Mouse (Mus musculus): Measurements from ENCODE around the gene Plac1. TPM values are rescaled to one million over a fixed set of nuclear protein-coding genes. Genes with fewer than 3 reads are reported as not detected.

Gene Plac1
- total RNA-seq, 4 experiments from 2014 or later, result not detected

- DNase-seq (ENCODE audit: low spot score in 2 of 2), result no peak
These were observed 38.3 kb downstream of the Plac1 start for GRCm38 (mm10) chrX:53201616-53202015.

DNA sequence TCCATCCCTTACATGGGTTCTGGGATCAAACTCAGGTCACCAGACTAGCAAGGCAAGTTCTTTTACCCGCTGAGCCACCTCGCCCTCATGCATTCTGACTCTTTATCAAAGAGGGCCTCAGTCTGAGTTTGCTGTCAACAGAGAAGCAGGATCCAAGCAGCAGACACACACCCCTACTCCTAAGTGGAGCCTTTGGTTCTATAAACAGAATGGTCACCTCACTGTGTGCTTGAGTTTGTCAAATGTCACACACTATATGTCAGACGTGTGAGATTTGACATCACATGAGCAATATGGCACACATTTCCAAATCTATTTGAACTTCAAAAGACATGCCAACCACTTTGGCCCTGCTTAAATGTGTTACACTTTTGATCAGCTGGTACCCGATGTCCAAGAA lies 42.2 kb downstream of the Plac1 start:
- DNase-seq (ENCODE audit: low spot score in 2 of 2), result no peak

DNA sequence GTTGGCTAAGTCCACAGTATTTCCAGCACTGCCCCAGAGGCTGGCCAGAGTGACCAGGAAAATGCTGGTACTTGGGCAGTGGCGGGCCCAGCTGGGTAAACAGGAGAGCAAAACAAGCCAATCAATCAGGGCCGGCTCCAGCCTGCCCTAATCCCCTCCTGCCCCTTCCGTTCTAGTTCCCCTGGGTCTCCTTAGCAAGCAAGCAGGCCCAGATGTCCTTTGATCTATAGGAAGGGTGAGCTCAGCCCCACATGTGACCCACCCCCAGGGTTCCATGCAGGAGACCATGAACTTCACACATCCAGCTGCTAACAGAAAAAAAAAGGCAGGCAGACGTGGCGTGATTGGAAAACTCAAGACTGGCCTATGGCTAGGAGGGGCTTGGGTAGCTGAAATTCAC lies 43.5 kb downstream of the Plac1 start:
- DNase-seq (ENCODE audit: low spot score in 2 of 2), result no peak

DNA sequence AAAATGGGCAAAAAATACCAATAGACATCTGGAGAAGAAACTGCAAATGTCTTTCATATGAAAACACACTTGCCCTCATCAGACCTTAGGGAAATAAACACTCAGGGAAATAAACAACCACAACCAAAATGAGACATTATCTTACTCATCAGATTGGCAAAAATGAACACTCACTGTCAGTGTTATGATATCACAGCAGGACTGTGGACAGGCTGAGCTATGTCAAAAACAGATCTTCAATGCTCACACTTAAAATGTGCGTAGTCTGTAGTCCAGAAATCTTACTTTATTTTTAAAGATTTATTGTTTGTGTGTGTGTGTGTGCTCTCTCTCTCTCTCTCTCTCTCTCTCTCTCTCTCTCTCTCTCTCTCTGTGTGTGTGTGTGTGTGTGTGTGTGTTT lies 51.2 kb downstream of the Plac1 start:
- no peak for DNase-seq (ENCODE audit: low spot score in 2 of 2)

- no peak for DNase-seq (ENCODE audit: low spot score in 2 of 2)
These were observed 60.1 kb downstream of the Plac1 start for GRCm38 (mm10) chrX:53179801-53180200.

- no peak for DNase-seq (ENCODE audit: low spot score in 2 of 2)
These were observed 63.6 kb downstream of the Plac1 start for GRCm38 (mm10) chrX:53176296-53176695.

- DNase-seq (ENCODE audit: low spot score in 2 of 2), result no peak
These were observed 71.3 kb downstream of the Plac1 start for GRCm38 (mm10) chrX:53168623-53169022.

DNA sequence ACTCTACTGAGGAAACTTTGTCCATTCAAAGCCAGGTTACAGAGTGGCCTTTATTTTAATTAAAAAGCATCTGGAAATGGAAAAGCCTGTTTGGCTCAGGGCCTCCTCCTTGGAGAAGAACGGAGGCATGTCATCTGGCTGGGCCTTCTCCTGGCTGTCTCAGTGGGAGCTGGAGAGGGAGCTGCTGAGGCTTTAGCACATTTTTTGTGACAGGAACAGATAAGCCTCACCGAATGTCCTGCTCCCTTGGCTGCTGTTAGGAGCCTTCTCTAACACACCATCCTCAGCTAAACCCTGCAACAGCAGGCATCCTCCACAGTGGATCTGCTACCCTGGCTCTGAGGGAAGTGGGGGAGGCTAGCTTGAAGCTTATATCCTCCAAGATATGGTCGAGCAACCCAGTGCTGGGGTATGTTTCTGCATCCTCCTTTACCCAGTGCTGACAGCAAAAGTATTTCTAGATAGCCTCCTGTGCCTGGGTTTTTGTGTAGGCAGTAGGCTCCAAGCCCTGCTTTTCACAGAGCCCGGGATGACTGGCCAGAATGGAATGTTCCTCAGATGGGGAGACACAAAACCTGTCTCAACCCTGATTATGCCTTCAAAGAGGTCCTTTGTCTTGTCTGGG lies 72.9 kb downstream of the Plac1 start:
- DNase-seq (ENCODE audit: low spot score in 2 of 2), result no peak

- DNase-seq (ENCODE audit: low spot score in 2 of 2), result no peak
These were observed 73.5 kb downstream of the Plac1 start for GRCm38 (mm10) chrX:53166251-53166900.

- DNase-seq (ENCODE audit: low spot score in 2 of 2), result no peak
These were observed 77.3 kb downstream of the Plac1 start for GRCm38 (mm10) chrX:53162589-53162988.

DNA sequence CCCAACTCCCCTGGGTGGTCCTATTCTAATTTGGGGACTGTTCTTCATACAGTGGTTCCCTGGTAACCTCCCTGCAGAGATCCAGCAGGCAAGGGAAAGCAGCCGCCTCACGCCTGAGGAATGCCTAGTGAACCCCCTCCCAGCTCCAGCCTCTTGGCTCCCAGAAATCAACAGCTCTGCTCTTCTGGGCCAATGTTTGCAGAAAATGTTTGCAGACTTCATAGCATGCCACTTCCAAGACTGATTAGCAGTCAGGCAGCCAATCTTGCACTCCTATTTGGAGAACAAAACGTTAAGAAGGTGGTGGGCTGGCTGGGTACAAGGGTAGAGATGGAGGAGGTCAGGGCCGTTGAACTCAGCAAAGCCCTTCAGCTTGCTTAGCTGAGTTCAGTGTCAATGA lies 78.3 kb downstream of the Plac1 start:
- no peak for DNase-seq (ENCODE audit: low spot score in 2 of 2)

- no peak for DNase-seq (ENCODE audit: low spot score in 2 of 2)
These were observed 78.8 kb downstream of the Plac1 start for GRCm38 (mm10) chrX:53161115-53161514.

DNA sequence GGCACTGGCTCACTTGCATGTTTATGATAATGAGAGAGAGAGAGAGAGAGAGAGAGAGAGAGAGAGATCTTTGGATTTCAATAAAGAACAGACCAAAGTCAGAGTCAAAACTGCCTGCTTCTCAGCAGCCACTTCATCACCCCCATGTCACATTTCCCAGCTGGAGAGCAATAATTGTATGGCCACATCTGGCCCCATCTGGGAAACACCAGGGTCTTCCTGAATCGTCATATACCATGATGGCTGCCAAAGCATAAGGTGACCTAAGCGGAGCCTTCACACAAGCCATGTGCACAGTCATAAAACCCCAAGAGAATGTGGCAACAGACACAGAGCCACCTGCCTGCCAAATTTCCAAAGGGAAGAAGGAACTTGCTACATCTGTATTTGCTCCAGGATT lies 91.9 kb downstream of the Plac1 start:
- no peak for DNase-seq (ENCODE audit: low spot score in 2 of 2)

DNA sequence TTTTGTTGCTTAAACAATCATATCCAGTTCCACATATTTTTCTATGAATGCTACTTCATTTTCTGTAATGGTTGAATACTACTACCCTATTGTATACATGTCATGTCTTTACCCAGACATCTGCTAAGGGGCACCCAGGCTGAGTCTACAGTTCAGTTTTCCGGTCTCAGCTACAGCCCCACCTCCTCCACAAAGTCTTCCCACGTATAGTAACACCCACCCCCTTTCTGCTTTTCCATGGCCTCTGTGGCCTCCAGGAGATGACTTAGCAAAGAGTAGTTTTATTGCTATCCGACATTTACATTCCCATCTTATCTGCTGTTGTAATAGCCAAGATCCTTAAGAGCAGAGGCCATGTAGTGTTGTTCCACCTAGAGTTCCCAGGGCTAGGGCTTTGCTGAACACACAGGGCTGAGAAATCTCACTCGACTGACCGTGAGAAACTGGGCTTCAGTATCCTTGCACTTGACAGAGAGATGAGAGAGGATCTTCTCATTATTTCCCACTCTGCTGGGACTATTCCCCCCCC lies 93.5 kb downstream of the Plac1 start:
- DNase-seq (ENCODE audit: low spot score in 2 of 2), result no peak

DNA sequence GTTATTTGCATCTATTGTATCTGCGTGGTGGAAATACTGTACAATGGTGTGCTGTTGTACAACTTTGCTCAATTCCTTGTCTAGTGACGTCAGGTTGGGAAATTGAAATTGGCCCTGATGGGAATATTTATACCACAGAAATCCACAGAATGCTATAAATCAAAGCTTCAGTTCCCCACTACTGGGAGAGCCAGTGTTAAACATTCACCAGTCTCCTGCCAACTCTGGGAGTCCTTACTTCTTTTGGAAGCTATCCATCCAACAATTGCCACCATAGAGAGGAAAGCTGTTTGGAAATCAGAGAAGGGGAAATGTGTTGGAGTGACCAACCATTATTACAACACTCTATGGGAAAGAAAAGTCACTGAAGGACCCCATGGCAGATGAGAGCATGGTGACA lies 100.3 kb downstream of the Plac1 start:
- DNase-seq (ENCODE audit: low spot score in 2 of 2), result no peak

- DNase-seq (ENCODE audit: low spot score in 2 of 2), result no peak
These were observed 102.8 kb downstream of the Plac1 start for GRCm38 (mm10) chrX:53137066-53137465.

DNA sequence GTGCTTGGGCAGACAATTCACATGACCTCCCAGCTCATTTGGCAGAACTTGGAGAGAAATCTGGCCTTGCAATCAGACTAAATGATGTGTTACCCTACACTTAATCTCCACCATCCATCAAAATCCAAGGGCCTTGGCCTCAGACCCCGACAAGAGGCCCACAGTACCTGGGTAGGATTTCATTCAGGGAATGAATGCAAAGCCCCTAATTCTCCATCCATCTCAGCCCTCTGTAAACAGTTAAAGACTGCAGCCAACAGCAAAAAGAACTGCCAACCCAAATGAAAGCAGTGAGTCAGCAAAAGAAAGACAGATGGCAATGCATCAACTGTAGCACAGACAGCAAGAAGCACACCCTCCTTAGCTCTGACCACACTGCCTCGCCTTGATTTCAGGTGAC lies 110.4 kb downstream of the Plac1 start:
- DNase-seq (ENCODE audit: low spot score in 2 of 2), result no peak

DNA sequence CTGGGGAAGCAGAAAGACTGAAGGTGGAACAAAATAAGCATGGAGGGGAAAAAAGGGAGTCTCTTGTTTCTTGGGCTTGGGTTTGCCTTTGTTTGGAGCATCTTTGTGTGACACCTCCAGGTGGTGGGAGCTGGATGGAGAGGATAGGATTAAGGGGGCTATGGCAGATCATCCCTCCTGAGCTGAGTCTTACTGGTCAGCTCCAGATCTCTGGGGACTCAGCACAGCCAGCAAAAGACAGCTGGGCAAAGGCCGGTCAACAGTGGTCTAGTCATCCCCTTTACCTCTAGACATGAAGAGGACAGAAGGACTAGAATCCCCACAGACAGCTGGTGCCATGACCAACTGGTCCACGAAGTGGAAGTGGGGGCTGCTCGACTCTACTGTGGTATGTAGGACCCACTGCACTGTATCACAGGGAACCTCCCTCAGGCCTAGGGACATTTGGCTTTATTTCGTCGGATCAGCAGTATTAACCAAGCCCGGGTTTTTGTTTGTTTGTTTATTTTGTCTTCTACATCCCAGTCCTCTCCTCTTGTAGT lies 113.3 kb downstream of the Plac1 start:
- DNase-seq (ENCODE audit: low spot score in 2 of 2), result no peak

- no peak for DNase-seq (ENCODE audit: low spot score in 2 of 2)
These were observed 114.0 kb downstream of the Plac1 start for GRCm38 (mm10) chrX:53125838-53126467.

- DNase-seq (ENCODE audit: low spot score in 2 of 2), result no peak
These were observed 116.3 kb downstream of the Plac1 start for GRCm38 (mm10) chrX:53123562-53123961.

DNA sequence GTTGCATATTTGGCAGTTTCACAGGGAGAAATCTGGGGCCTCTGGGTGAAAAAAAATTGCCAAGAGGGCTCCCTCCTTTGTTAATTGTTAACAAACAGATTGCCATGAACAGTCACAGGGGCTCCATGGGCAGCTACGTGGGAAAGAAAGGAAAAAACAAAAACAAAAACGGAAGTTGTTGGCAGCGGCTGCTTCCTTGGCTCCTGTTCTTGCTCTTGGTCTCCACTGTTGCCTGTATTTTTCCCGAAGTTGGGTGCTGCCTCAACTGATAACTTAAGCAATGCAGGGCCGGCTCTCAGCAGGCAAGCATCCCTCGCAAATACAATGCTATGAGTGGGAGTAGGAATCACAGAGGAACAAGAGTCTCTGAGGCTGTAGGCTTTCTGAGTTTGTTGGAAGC lies 121.3 kb downstream of the Plac1 start:
- no peak for DNase-seq (ENCODE audit: low spot score in 2 of 2)

- DNase-seq (ENCODE audit: low spot score in 2 of 2), result no peak
These were observed 121.9 kb downstream of the Plac1 start for GRCm38 (mm10) chrX:53118019-53118418.

Data from layer of hippocampus, adult 8-10 months (tissue).